Mouse (Mus musculus): ENCODE measurements around the gene Cd207. TPM values are rescaled to one million over a fixed set of nuclear protein-coding genes. Genes with fewer than 3 reads are reported as not detected.
"Not testable (repeated sequence)": the region's sequence is repeated elsewhere in the genome, so short reads cannot be mapped to it uniquely, and the experiment has no call there.

Cd207 gene
- polyA plus RNA-seq, 1 experiment, result not detected

DNA sequence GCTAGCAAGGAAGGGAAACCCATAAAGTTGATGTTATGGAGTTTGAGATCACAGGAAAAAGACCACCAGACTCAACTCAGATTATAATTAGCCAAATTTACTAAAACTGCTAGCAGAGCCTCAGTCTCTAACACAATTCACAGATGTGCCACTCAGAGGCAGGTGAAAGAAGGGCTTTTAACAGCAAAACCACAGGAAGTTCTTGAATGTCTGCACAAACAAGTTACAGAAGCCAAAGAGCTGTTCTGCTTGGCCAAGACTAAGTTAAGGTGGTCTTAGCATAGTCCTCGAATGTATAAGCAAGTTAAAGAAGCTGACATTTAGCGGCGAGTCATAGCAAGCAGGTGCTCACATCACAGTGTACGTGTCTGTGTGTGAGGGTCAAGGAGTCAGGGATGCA lies 16.8 kb downstream of the Cd207 start:
- Histone ChIP-seq H3K27me3 (ENCODE audit: control insufficient read depth, insufficient read depth, insufficient read length) (peaks cover 36% of the 10 kb centered on the region), H3K4me2 (ENCODE audit: low read depth) (no peak overlapping the region), H3K4me3 (no peak overlapping the region), H3ac (ENCODE audit: control insufficient read depth, insufficient read length) (no peak overlapping the region), H3K36me3 (ENCODE audit: control insufficient read depth, insufficient read depth) (no peaks in the 10 kb centered on the region), H3K79me2 (ENCODE audit: control insufficient read depth, insufficient read depth) (no peaks in the 10 kb centered on the region)
- TF ChIP-seq E2F4 (IDR thresholded peaks at IDR 0.05; ENCODE audit: insufficient read depth), result no peak
- no peak for TF ChIP-seq TCF3 (IDR thresholded peaks at IDR 0.05; ENCODE audit: insufficient read length, low read depth)
- no peak for TF ChIP-seq MYOD1 (IDR thresholded peaks at IDR 0.05; ENCODE audit: control insufficient read depth in 1 of 3, insufficient read length in 2 of 3, low read depth in 2 of 3)
- TF ChIP-seq REST (IDR thresholded peaks at IDR 0.05; ENCODE audit: insufficient read depth, insufficient read length), result no peak
- TF ChIP-seq MAX (IDR thresholded peaks at IDR 0.05; ENCODE audit: low read depth), result no peak
- no peak for TF ChIP-seq CEBPB (IDR thresholded peaks at IDR 0.05; ENCODE audit: insufficient read depth, poor library complexity, severe bottlenecking)
- TF ChIP-seq MYOG (IDR thresholded peaks at IDR 0.05; ENCODE audit: control insufficient read depth in 1 of 3, insufficient read depth in 1 of 3, insufficient read length in 2 of 3, low read depth in 2 of 3), result no peak

GRCm38 (mm10) chr6:83656087-83656486 lies 21.6 kb downstream of the Cd207 start, which contains the start of gene Clec4f:
Gene Clec4f (minus strand): TSS chr6:83656187.
- TF ChIP-seq MYOG (IDR thresholded peaks at IDR 0.05; ENCODE audit: control insufficient read depth in 1 of 3, insufficient read depth in 1 of 3, insufficient read length in 2 of 3, low read depth in 2 of 3), result no peak
- TF ChIP-seq TCF3 (IDR thresholded peaks at IDR 0.05; ENCODE audit: insufficient read length, low read depth), result no peak
- TF ChIP-seq MAX (IDR thresholded peaks at IDR 0.05; ENCODE audit: low read depth), result no peak
- TF ChIP-seq TCF12 (IDR thresholded peaks at IDR 0.05; ENCODE audit: insufficient read depth, poor library complexity, severe bottlenecking), result no peak
- no peak for TF ChIP-seq MYOD1 (IDR thresholded peaks at IDR 0.05; ENCODE audit: control insufficient read depth in 1 of 3, insufficient read length in 2 of 3, low read depth in 2 of 3)
- TF ChIP-seq REST (IDR thresholded peaks at IDR 0.05; ENCODE audit: insufficient read depth, insufficient read length), result no peak
- no peak within 1 kb of the TSS for H3K4me2 ChIP-seq (ENCODE audit: low read depth)
- H3K27me3 ChIP-seq (ENCODE audit: control insufficient read depth, insufficient read depth, insufficient read length), result peaks cover 62% of the 10 kb centered on the region
- H3K4me3 ChIP-seq, result no peak within 1 kb of the TSS
- no peaks in the 10 kb centered on the region for H3K79me2 ChIP-seq (ENCODE audit: control insufficient read depth, insufficient read depth)
- no peaks in the 10 kb centered on the region for H3K36me3 ChIP-seq (ENCODE audit: control insufficient read depth, insufficient read depth)
- no peak within 1 kb of the TSS for H3ac ChIP-seq (ENCODE audit: control insufficient read depth, insufficient read length)

- peaks cover 63% of the 10 kb centered on the region for H3K27me3 ChIP-seq (ENCODE audit: control insufficient read depth, insufficient read depth, insufficient read length)
- H3K36me3 ChIP-seq (ENCODE audit: control insufficient read depth, insufficient read depth), result no peaks in the 10 kb centered on the region
- TF ChIP-seq MAX (IDR thresholded peaks at IDR 0.05; ENCODE audit: low read depth), result no peak
- H3K4me2 ChIP-seq (ENCODE audit: low read depth), result no peak overlapping the region
- no peak overlapping the region for H3ac ChIP-seq (ENCODE audit: control insufficient read depth, insufficient read length)
- no peak overlapping the region for H3K4me3 ChIP-seq
- H3K79me2 ChIP-seq (ENCODE audit: control insufficient read depth, insufficient read depth), result no peaks in the 10 kb centered on the region
Observed at GRCm38 (mm10) chr6:83646715-83647114, 30.9 kb downstream of the Cd207 start.

DNA sequence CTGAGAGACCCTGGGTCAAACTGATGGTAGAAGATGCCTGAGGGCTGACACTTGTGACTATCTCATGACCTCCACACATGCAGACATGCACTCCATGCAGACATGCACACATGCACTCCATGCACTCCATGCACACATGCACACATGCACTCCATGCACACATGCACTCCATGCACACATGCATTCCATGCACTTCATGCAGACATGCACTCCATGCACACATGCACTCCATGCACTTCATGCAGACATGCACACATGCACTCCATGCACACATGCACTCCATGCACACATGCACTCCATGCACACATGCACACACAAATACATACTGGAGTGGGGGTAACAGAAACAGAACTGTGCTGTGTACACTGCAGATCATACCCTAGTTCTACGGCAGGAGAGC lies 42.3 kb downstream of the Cd207 start:
- Histone ChIP-seq H3K4me3 (no peak overlapping the region), H3K27me3 (ENCODE audit: control insufficient read depth, insufficient read depth, insufficient read length) (peaks cover 48% of the 10 kb centered on the region), H3K4me2 (ENCODE audit: low read depth) (no peak overlapping the region), H3K36me3 (ENCODE audit: control insufficient read depth, insufficient read depth) (no peaks in the 10 kb centered on the region), H3K79me2 (ENCODE audit: control insufficient read depth, insufficient read depth) (no peaks in the 10 kb centered on the region), H3ac (ENCODE audit: control insufficient read depth, insufficient read length) (no peak overlapping the region)
- TF ChIP-seq MYOD1 (IDR thresholded peaks at IDR 0.05; ENCODE audit: control insufficient read depth in 1 of 3, insufficient read length in 2 of 3, low read depth in 2 of 3) (no peak), USF1 (IDR thresholded peaks at IDR 0.05; ENCODE audit: low read depth) (no peak), REST (IDR thresholded peaks at IDR 0.05; ENCODE audit: insufficient read depth, insufficient read length) (no peak), MAX (IDR thresholded peaks at IDR 0.05; ENCODE audit: low read depth) (no peak), SRF (IDR thresholded peaks at IDR 0.05; ENCODE audit: control insufficient read depth, insufficient read length, low read depth) (no peak), TCF12 (IDR thresholded peaks at IDR 0.05; ENCODE audit: insufficient read depth, poor library complexity, severe bottlenecking) (no peak), E2F4 (IDR thresholded peaks at IDR 0.05; ENCODE audit: insufficient read depth) (no peak)

DNA sequence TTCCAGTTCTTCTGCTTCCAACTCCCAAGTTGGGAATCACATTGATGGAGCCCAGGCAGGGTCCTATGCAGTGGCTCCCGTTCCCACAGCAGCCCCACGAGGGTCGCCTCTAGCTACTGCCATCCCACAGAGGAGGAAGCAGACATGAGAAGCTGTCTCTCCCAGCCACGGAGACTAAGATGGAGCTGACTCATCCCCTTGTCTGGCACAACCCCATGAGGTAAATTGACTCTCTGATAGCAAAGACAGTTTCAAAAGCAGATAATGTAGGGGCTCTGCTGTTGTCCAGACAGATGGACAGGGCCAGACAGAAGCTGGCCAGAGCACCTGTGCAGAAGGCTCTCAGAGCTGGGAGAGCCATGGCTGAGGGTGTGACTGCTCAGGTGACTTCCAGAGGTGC lies 43.0 kb downstream of the Cd207 start:
- not testable (repeated sequence) for H3K4me2 ChIP-seq (ENCODE audit: low read depth); H3K4me3 ChIP-seq; H3K36me3 ChIP-seq (ENCODE audit: control insufficient read depth, insufficient read depth); H3K79me2 ChIP-seq (ENCODE audit: control insufficient read depth, insufficient read depth); H3ac ChIP-seq (ENCODE audit: control insufficient read depth, insufficient read length)
- peaks cover 54% of the 10 kb centered on the region for H3K27me3 ChIP-seq (ENCODE audit: control insufficient read depth, insufficient read depth, insufficient read length)

- not testable (repeated sequence) for H3K79me2 ChIP-seq (ENCODE audit: control insufficient read depth, insufficient read depth); H3K4me2 ChIP-seq (ENCODE audit: low read depth); H3ac ChIP-seq (ENCODE audit: control insufficient read depth, insufficient read length); H3K4me3 ChIP-seq; H3K36me3 ChIP-seq (ENCODE audit: control insufficient read depth, insufficient read depth)
- peaks cover 58% of the 10 kb centered on the region for H3K27me3 ChIP-seq (ENCODE audit: control insufficient read depth, insufficient read depth, insufficient read length)
Observed at GRCm38 (mm10) chr6:83634106-83634505, 43.6 kb downstream of the Cd207 start.

Data from myocyte (in vitro differentiated cells).